Mouse (Mus musculus): Measurements from ENCODE around the gene Dcst2. TPM values are rescaled to one million over a fixed set of nuclear protein-coding genes. Genes with fewer than 3 reads are reported as not detected.

Gene Dcst2
- polyA plus RNA-seq (2014; fragmentation: Nextera tagmentation; extraction: Ambion mirVana): 0.12 and 0.21 TPM in 2 replicates

DNA sequence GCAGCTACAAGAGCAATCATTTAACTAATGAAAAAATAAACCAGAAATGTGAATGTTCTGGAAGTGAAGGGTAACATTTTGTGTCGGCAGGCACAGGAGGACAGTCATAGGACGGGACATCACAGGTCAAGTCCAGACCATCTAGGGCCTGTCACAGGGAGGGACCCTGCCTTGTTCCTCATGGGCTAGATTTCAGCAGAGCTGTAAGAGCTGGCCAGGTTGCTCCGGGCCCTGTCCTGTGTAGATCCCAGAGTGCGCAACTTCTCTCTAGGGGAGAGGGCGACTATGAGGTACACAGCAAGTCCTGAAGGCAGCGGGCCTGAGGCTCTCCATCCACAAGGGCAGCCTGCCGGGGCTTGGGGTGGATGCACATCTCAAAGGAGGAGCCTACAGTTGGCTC lies at the start of gene Dcst2:
Gene Dcst2 (plus strand): TSS at position 301 of the 400 bp plus-strand sequence.
- no peak for DNase-seq (ENCODE audit: low spot score)
- no peak for ATAC-seq (ENCODE audit: low FRiP score)
- Histone ChIP-seq H3K27ac (no peak within 1 kb of the TSS), H3K9me3 (ENCODE audit: control insufficient read depth, low read length) (no peaks in the 10 kb centered on the region), H3K4me2 (replicated peaks) (no peak within 1 kb of the TSS), H3K27me3 (ENCODE audit: control insufficient read depth, insufficient read depth, low read length) (no peaks in the 10 kb centered on the region), H3K9ac (no peak within 1 kb of the TSS), H3K36me3 (replicated peaks; ENCODE audit: control insufficient read depth, insufficient read depth) (no peaks in the 10 kb centered on the region), H3K4me3 (replicated peaks; ENCODE audit: low read length) (no peak within 1 kb of the TSS), H3K4me1 (replicated peaks; ENCODE audit: control insufficient read depth, insufficient read depth, low read length) (no peaks in the 10 kb centered on the region)
- 88% methylated on average over 7 of the region's 7 CpGs for WGBS

DNA sequence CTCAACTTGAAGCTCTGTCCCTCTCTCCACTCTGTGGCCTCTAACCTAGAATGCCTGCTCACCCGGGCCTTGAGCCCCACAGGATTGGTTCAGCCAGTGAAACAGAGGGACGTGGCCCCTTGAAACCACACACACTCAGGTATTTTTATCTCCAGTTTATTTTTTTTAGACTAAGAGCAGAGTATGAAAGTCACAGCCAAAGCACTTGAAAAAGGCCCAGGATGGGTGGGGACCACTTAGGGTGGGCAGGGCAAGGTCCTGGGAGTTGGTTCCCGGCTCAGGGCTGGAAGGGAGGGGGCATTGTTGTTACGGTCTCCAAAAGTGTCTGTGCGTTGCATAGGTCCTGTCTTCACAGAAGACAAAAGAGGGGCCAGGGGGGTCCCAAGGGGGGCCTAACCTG lies 47.4 kb upstream of the Dcst2 start:
- DNase-seq (ENCODE audit: low spot score) (no peak), ATAC-seq (ENCODE audit: low FRiP score) (no peak)
- no peak overlapping the region for H3K27ac ChIP-seq
- peaks cover 12% of the 10 kb centered on the region; the same call in 1 of the 2 replicates for H3K27me3 ChIP-seq (ENCODE audit: control insufficient read depth, insufficient read depth, low read length)
- 68% methylated on average over 5 of the region's 5 CpGs for WGBS
- H3K4me2 ChIP-seq (replicated peaks): no peak overlapping the region
- H3K4me3 ChIP-seq (replicated peaks; ENCODE audit: low read length): no peak overlapping the region
- no peak overlapping the region for H3K9ac ChIP-seq
- H3K36me3 ChIP-seq (replicated peaks; ENCODE audit: control insufficient read depth, insufficient read depth): peaks cover 30% of the 10 kb centered on the region
- no peaks in the 10 kb centered on the region for H3K9me3 ChIP-seq (ENCODE audit: control insufficient read depth, low read length)
- peaks cover 20% of the 10 kb centered on the region; the same call in 1 of the 2 replicates for H3K4me1 ChIP-seq (replicated peaks; ENCODE audit: control insufficient read depth, insufficient read depth, low read length)

DNA sequence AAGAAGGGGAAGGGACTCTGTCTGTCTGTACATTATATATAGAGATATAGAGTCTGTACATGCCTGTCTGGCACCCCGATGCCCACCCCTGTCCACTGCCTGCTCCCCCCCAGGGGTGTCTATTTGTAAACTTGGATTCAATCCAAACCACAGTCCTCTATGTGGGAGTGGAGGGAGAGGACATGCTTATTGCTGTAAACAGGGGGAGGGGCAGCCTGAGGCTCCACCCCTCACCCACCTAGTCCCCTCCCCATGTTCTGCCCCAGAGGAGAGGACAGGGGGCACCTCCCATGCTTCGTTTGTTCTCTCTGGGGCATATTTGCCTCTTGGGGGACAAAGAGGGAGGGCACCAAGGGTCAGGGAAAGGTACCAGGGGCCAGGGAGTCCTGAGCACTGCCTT lies 47.0 kb upstream of the Dcst2 start:
- peaks cover 30% of the 10 kb centered on the region for H3K36me3 ChIP-seq (replicated peaks; ENCODE audit: control insufficient read depth, insufficient read depth)
- WGBS: 45% methylated on average over 2 of the region's 2 CpGs
- H3K4me2 ChIP-seq (replicated peaks): no peak overlapping the region
- ATAC-seq (ENCODE audit: low FRiP score) (no peak), DNase-seq (ENCODE audit: low spot score) (no peak)
- H3K9ac ChIP-seq: no peak overlapping the region
- no peak overlapping the region for H3K4me3 ChIP-seq (replicated peaks; ENCODE audit: low read length)
- H3K27me3 ChIP-seq (ENCODE audit: control insufficient read depth, insufficient read depth, low read length): peaks cover 12% of the 10 kb centered on the region; the same call in 1 of the 2 replicates
- H3K27ac ChIP-seq: no peak overlapping the region
- no peaks in the 10 kb centered on the region for H3K9me3 ChIP-seq (ENCODE audit: control insufficient read depth, low read length)
- H3K4me1 ChIP-seq (replicated peaks; ENCODE audit: control insufficient read depth, insufficient read depth, low read length): peaks cover 24% of the 10 kb centered on the region; the same call in 1 of the 2 replicates

DNA sequence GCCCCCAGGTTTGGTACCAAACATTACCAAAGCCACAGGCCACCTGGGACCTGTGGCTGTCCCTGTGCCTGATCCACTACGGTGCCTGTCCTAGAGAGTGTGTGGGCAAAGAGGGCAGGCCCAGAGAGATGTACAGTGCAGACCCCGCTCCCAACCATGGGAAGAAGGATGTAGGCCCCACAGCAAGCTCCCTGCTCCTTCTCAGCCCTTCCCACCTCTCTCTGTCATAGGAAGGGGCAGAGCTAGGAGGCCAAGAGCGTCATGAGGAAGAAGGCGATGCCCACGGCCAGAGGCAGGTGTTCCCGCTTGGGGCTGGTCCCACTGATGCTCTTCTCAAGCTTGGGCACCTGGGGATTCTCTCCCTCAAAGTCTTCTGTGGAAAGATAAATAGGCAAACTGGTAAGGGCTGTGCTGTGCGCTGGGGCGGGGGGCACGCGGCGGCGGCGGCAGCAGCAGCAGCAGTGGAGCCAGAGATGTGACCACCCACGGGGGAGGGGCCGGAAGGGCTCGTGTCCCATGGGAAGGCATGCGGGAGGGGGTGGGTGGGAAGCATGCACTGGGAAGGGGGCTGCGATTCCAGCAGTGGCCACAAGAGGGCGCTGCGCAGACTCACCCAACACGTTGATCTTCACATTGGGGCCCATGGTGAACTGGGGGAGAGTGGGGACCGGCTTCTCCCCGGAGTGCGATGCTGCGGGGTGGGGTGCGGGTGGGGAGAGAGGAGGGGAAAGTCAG lies 46.4 kb upstream of the Dcst2 start:
- H3K9me3 ChIP-seq (ENCODE audit: control insufficient read depth, low read length): no peaks in the 10 kb centered on the region
- peak overlapping the region; percentile 38 for H3K4me2 ChIP-seq (replicated peaks)
- peaks cover 29% of the 10 kb centered on the region; the same call in 1 of the 2 replicates for H3K4me1 ChIP-seq (replicated peaks; ENCODE audit: control insufficient read depth, insufficient read depth, low read length)
- 0 out of 2 replicates have a peak overlapping the region, but pooled peaks have one; percentile 0 for H3K9ac ChIP-seq
- peak; percentile 77 for DNase-seq (ENCODE audit: low spot score)
- no peak overlapping the region for H3K27ac ChIP-seq
- WGBS: 6% methylated on average over 21 of the region's 26 CpGs
- H3K36me3 ChIP-seq (replicated peaks; ENCODE audit: control insufficient read depth, insufficient read depth): peaks cover 30% of the 10 kb centered on the region
- H3K27me3 ChIP-seq (ENCODE audit: control insufficient read depth, insufficient read depth, low read length): peaks cover 12% of the 10 kb centered on the region; the same call in 1 of the 2 replicates
- peak overlapping the region; percentile 8 for H3K4me3 ChIP-seq (replicated peaks; ENCODE audit: low read length)
- ATAC-seq (ENCODE audit: low FRiP score): no peak

DNA sequence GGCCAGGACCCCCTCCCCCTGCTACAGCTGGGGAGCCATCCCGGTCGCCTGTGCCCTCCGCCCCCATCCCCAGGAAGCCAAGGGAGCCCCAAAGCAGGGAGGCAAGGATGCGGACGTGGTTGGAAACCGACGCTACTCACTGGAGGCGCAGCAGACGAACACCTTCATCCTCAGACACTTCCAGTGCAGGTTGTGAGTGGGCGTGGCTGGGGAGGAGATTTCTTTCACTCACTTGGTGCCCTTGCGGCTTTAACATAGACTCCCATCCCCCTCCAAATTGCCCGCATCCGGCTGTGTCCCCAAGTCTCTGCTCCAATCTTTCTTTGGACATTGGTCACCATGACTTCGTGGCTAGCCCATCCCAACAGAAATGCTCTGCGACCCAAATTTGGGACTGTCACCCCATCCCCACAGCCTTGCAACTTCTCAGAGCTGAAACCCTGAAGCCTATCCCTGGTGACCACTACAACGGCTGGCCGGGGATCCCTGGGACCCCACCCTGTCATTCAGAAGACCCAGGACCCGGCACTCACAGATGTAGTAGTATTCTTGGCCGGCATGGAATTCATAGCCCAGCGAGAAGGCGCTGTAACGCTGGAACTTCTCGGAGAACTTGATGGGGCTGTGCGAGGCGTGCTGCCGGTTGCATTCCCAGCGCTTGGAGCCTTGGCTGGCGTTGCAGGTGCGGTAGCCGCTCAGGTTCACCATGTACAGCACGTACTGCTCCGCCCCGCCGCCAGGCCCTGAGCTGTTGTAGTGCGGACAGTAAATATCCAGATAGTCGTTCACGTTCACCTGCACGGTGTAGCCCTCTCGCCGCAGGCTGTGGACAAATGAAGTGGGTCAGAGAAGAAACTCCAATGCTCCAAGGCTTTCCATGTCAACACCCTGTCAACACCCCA lies 45.6 kb upstream of the Dcst2 start:
- Histone ChIP-seq H3K4me3 (replicated peaks; ENCODE audit: low read length) (peak overlapping the region; percentile 8; the same call in 1 of the 2 replicates), H3K4me2 (replicated peaks) (peak overlapping the region; percentile 38), H3K36me3 (replicated peaks; ENCODE audit: control insufficient read depth, insufficient read depth) (peaks cover 30% of the 10 kb centered on the region), H3K27ac (no peak overlapping the region), H3K27me3 (ENCODE audit: control insufficient read depth, insufficient read depth, low read length) (peaks cover 12% of the 10 kb centered on the region; the same call in 1 of the 2 replicates), H3K9me3 (ENCODE audit: control insufficient read depth, low read length) (no peaks in the 10 kb centered on the region), H3K4me1 (replicated peaks; ENCODE audit: control insufficient read depth, insufficient read depth, low read length) (peaks cover 32% of the 10 kb centered on the region; the same call in 1 of the 2 replicates), H3K9ac (no peak overlapping the region)
- 8% methylated on average over 38 of the region's 40 CpGs for WGBS
- DNase-seq (ENCODE audit: low spot score) (no peak), ATAC-seq (ENCODE audit: low FRiP score) (no peak)

DNA sequence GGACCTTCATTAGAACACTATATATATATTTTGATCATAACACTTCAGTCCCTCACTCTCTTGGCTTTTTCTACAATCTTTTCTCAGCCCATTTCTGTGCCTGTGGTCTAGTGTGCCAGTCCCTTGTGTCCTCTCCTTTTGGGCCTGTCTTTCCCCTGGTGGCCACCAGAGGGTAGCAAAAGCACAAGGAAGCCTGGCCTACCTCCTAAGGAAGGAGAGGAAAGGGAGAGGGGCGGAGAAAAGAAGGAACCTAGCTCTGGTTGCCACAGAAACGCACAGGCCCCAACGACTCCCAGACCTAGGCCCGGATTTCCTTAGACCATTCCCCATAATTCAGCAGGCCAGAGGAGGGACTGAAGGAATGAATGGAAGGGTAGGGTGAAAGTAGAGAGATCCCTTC lies 44.9 kb upstream of the Dcst2 start:
- H3K9ac ChIP-seq: 0 out of 2 replicates have a peak overlapping the region, but pooled peaks have one; percentile 28
- no peak overlapping the region for H3K4me3 ChIP-seq (replicated peaks; ENCODE audit: low read length)
- H3K27ac ChIP-seq: no peak overlapping the region
- WGBS: 0% methylated on average over 4 of the region's 4 CpGs
- peaks cover 32% of the 10 kb centered on the region for H3K4me1 ChIP-seq (replicated peaks; ENCODE audit: control insufficient read depth, insufficient read depth, low read length)
- DNase-seq (ENCODE audit: low spot score): peak; percentile 90
- H3K9me3 ChIP-seq (ENCODE audit: control insufficient read depth, low read length): no peaks in the 10 kb centered on the region
- peak; percentile 26; the same call in 1 of the 2 replicates for ATAC-seq (ENCODE audit: low FRiP score)
- H3K27me3 ChIP-seq (ENCODE audit: control insufficient read depth, insufficient read depth, low read length): peaks cover 12% of the 10 kb centered on the region; the same call in 1 of the 2 replicates
- H3K4me2 ChIP-seq (replicated peaks): peak overlapping the region; percentile 38
- H3K36me3 ChIP-seq (replicated peaks; ENCODE audit: control insufficient read depth, insufficient read depth): peaks cover 30% of the 10 kb centered on the region

DNA sequence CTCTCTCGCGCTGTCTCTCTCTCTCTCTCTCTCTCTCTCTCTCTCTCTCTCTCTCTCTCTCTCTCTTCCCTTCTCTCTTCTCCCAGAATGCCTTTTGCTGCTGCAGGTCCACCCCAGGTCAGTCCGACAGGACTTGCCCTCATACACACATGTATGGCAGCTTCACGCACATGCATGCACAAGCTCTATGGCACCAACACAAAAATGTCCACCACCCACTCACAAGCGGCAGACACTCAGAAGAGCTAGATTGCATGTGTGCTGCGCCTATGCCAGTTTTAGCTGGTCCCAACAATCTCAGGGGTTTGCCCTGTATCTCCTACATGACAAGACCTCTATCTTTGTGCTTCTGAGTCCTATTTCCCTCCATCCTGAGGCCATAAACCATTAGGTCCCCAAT lies 44.5 kb upstream of the Dcst2 start:
- peak overlapping the region; percentile 35 for H3K4me2 ChIP-seq (replicated peaks)
- 0 out of 2 replicates have a peak overlapping the region, but pooled peaks have one; percentile 28 for H3K9ac ChIP-seq
- H3K36me3 ChIP-seq (replicated peaks; ENCODE audit: control insufficient read depth, insufficient read depth): peaks cover 30% of the 10 kb centered on the region
- peaks cover 12% of the 10 kb centered on the region; the same call in 1 of the 2 replicates for H3K27me3 ChIP-seq (ENCODE audit: control insufficient read depth, insufficient read depth, low read length)
- H3K4me1 ChIP-seq (replicated peaks; ENCODE audit: control insufficient read depth, insufficient read depth, low read length): peaks cover 32% of the 10 kb centered on the region
- H3K9me3 ChIP-seq (ENCODE audit: control insufficient read depth, low read length): no peaks in the 10 kb centered on the region
- 58% methylated on average over 6 of the region's 6 CpGs for WGBS
- H3K27ac ChIP-seq: no peak overlapping the region
- no peak overlapping the region for H3K4me3 ChIP-seq (replicated peaks; ENCODE audit: low read length)
- no peak for DNase-seq (ENCODE audit: low spot score)
- ATAC-seq (ENCODE audit: low FRiP score): no peak

DNA sequence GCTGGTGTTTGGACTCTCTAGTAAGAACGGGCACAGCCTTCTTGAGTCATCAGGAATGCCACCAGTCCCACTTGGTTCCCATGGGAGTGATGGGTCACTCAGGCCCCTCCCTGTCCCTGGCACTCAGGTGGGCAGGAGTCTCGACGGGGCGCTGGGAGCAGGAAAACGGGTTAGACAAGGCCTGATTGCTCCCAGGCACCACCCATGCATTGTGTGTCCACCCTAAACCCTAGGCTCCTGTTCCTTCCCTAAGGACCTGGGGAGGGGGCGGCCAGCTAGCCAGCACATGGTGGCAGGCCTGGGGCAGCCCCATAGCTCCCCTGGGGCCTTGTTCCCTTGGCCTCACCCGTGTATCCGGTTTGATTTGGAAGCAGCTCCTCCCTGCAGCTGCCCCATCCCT lies 43.5 kb upstream of the Dcst2 start:
- H3K4me3 ChIP-seq (replicated peaks; ENCODE audit: low read length): no peak overlapping the region
- peaks cover 12% of the 10 kb centered on the region; the same call in 1 of the 2 replicates for H3K27me3 ChIP-seq (ENCODE audit: control insufficient read depth, insufficient read depth, low read length)
- WGBS: 70% methylated on average over 8 of the region's 8 CpGs
- no peak overlapping the region for H3K4me2 ChIP-seq (replicated peaks)
- no peak overlapping the region for H3K9ac ChIP-seq
- no peak overlapping the region for H3K27ac ChIP-seq
- ATAC-seq (ENCODE audit: low FRiP score) (no peak), DNase-seq (ENCODE audit: low spot score) (no peak)
- H3K9me3 ChIP-seq (ENCODE audit: control insufficient read depth, low read length): no peaks in the 10 kb centered on the region
- peaks cover 22% of the 10 kb centered on the region for H3K36me3 ChIP-seq (replicated peaks; ENCODE audit: control insufficient read depth, insufficient read depth)
- peaks cover 32% of the 10 kb centered on the region for H3K4me1 ChIP-seq (replicated peaks; ENCODE audit: control insufficient read depth, insufficient read depth, low read length)
